Mouse (Mus musculus): ENCODE measurements at regions not wholly inside any gene's neighbourhood (a gene's known extent, or its start where the extent isn't known, plus 50 kb on each side); places are given as distances from the start of the nearest gene placed in this dataset.

- no peak for ATAC-seq (ENCODE audit: poor library complexity, severe bottlenecking)
Observed at GRCm38 (mm10) chr2:34111286-34111685, 223.5 kb upstream of the Mvb12b start.

- no peak for ATAC-seq (ENCODE audit: poor library complexity, severe bottlenecking)
Observed at GRCm38 (mm10) chr2:34110582-34110981, 222.8 kb upstream of the Mvb12b start.

- ATAC-seq (ENCODE audit: poor library complexity, severe bottlenecking) = no peak
Observed at GRCm38 (mm10) chr2:34107566-34108303, 220.0 kb upstream of the Mvb12b start.

GRCm38 (mm10) chr2:34106837-34107565 lies 219.3 kb upstream of the Mvb12b start:
- ATAC-seq (ENCODE audit: poor library complexity, severe bottlenecking) = no peak

- ATAC-seq (ENCODE audit: poor library complexity, severe bottlenecking) = no peak
Observed at GRCm38 (mm10) chr2:34106245-34106644, 218.5 kb upstream of the Mvb12b start.

GRCm38 (mm10) chr2:34105271-34106051 lies 217.7 kb upstream of the Mvb12b start:
- no peak for ATAC-seq (ENCODE audit: poor library complexity, severe bottlenecking)

- no peak for ATAC-seq (ENCODE audit: poor library complexity, severe bottlenecking)
Observed at GRCm38 (mm10) chr2:34098004-34098547, 210.3 kb upstream of the Mvb12b start.

GRCm38 (mm10) chr2:34096561-34096960 lies 208.8 kb upstream of the Mvb12b start:
- no peak for ATAC-seq (ENCODE audit: poor library complexity, severe bottlenecking)

- ATAC-seq (ENCODE audit: poor library complexity, severe bottlenecking) = no peak
Observed at GRCm38 (mm10) chr2:34088832-34089231, 201.1 kb upstream of the Mvb12b start.

- ATAC-seq (ENCODE audit: poor library complexity, severe bottlenecking) = no peak
Observed at GRCm38 (mm10) chr2:34086130-34086529, 198.4 kb upstream of the Mvb12b start.

GRCm38 (mm10) chr2:34084513-34084912 lies 196.8 kb upstream of the Mvb12b start:
- ATAC-seq (ENCODE audit: poor library complexity, severe bottlenecking) = no peak

- ATAC-seq (ENCODE audit: poor library complexity, severe bottlenecking) = no peak
Observed at GRCm38 (mm10) chr2:34082486-34082885, 194.7 kb upstream of the Mvb12b start.

GRCm38 (mm10) chr2:34080176-34080575 lies 192.4 kb upstream of the Mvb12b start:
- ATAC-seq (ENCODE audit: poor library complexity, severe bottlenecking) = no peak

GRCm38 (mm10) chr2:34079282-34079681 lies 191.5 kb upstream of the Mvb12b start:
- ATAC-seq (ENCODE audit: poor library complexity, severe bottlenecking) = no peak

- no peak for ATAC-seq (ENCODE audit: poor library complexity, severe bottlenecking)
Observed at GRCm38 (mm10) chr2:34078875-34079262, 191.1 kb upstream of the Mvb12b start.

- ATAC-seq (ENCODE audit: poor library complexity, severe bottlenecking) = no peak
Observed at GRCm38 (mm10) chr2:34078248-34078874, 190.6 kb upstream of the Mvb12b start.

- ATAC-seq (ENCODE audit: poor library complexity, severe bottlenecking) = peak; percentile 33; the same call in 1 of the 2 replicates
Observed at GRCm38 (mm10) chr2:34076346-34076745, 188.6 kb upstream of the Mvb12b start.

- ATAC-seq (ENCODE audit: poor library complexity, severe bottlenecking) = no peak
Observed at GRCm38 (mm10) chr2:34074066-34074465, 186.3 kb upstream of the Mvb12b start.

- no peak for ATAC-seq (ENCODE audit: poor library complexity, severe bottlenecking)
Observed at GRCm38 (mm10) chr2:34065592-34065991, 177.8 kb upstream of the Mvb12b start.

- ATAC-seq (ENCODE audit: poor library complexity, severe bottlenecking) = no peak
Observed at GRCm38 (mm10) chr2:34065090-34065489, 177.3 kb upstream of the Mvb12b start.

- ATAC-seq (ENCODE audit: poor library complexity, severe bottlenecking) = no peak
Observed at GRCm38 (mm10) chr2:34056552-34056951, 168.8 kb upstream of the Mvb12b start.

All from megakaryocyte, adult 5-6 weeks (primary cell).